ENCODE assay signal across 14 mouse cellular contexts in genomic region chr17:7679786-7680185, GRCm38 (mm10).
"Had no signal": no experiment of that assay in that cellular context is flagged by ENCODE, and none has a peak within 500 bp of the region (broad histone marks: within the 10 kb centered on the region; RNA-seq: fewer than 3 reads in every experiment).

No protein-coding gene starts in this region.

- H3K4me1 ChIP-seq: neural tube, embryonic 15.5 days; stomach, embryonic 15.5 days had no signal

- H3K4me3 ChIP-seq: neural tube, embryonic 15.5 days; stomach, embryonic 15.5 days had no signal

- DNase-seq: retina, postnatal 1 day; right cerebral cortex, adult 18-20 months; right cerebral cortex, postnatal 14 days; right cerebral cortex, postnatal 25 days; right cerebral cortex, postnatal 4 days; spleen, adult 18-20 months; thymus, adult 18-20 months; thymus, adult 2 months; thymus, postnatal 14 days; thymus, postnatal 25 days; thymus, postnatal 36 days; thymus, postnatal 4 days had no signal

- H3K36me3 ChIP-seq: neural tube, embryonic 15.5 days; stomach, embryonic 15.5 days had no signal

- H3K27me3 ChIP-seq: neural tube, embryonic 15.5 days; stomach, embryonic 15.5 days had no signal

- H3K4me2 ChIP-seq: neural tube, embryonic 15.5 days; stomach, embryonic 15.5 days had no signal

- H3K27ac ChIP-seq: neural tube, embryonic 15.5 days; stomach, embryonic 15.5 days had no signal

- H3K9me3 ChIP-seq: neural tube, embryonic 15.5 days; stomach, embryonic 15.5 days had no signal

- H3K9ac ChIP-seq: neural tube, embryonic 15.5 days; stomach, embryonic 15.5 days had no signal
